Mouse (Mus musculus) lung, postnatal 25 days (tissue): Measurements from ENCODE around the gene Tpmt.

ENCODE experiments used
- DNase-seq: peaks from one replicate; pipeline ENCODE4 v3.0.0; 2022; ENCODE audit warnings: low spot score

Gene Tpmt

DNA sequence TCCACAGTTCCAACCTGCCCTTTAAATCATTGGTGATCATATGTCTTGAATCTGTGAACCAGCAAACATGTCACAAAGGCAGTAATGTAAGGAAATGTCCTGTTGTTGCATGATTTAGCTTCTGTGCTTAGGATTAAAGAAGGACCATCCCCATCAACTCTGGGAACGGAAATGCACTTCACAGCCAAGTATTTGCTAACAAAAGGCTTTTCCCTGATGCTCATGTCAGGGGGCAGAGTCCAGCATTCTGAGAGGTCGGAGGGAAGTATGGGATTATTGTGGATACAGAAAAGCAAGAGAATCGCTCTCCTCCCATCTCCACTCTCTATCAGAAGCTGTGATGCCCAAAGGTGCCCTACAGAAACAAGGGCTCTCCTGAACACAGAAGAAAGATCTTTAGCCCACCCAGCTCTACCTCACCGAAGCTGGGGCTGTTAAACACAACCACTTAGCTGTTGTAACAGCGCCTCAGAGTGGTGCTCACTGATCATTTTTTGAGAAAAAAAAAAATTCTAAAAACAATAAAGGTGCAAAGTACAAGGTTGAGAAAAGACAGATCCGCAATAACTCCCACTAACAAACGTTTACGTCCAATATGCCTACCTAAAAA lies 2.4 kb downstream of the Tpmt start:
- no peak for DNase-seq

DNA sequence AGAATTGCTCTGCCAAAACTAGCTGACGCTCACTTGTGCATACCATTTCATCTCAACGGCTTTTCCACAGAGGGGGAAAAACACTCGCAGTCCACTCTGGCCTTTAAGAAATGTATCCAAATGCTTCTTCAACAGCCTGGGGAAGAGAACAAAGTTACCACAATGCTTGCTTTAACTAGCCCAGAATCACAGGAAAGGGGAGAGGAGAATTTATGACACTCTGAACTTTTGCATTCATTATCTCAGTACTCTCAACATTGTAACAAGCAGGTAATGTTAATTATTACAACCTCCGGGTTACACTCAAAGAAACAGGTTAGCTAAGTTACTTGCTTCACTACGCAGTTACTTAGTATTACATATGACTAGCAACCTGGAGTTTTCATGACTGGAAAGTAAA lies 4.5 kb downstream of the Tpmt start:
- DNase-seq: no peak

DNA sequence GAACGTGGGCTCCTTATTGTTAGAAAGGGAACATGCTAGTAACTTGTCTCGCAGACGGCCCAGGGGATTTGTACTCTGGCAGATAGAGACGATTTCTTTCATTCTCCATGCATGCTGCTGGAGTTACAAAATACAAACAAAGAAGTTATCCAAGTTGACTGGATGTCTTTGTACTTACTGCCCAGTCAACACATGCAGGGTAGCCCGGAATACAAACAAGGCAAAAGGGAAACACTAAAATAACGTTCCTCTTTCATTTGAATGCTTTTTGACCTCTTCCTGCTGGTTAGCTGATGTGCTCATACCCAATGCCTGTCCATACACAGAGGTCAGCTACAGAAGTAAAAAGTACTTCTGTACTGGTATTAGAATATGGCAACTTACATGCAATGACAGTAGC lies 6.6 kb downstream of the Tpmt start:
- no peak for DNase-seq

DNA sequence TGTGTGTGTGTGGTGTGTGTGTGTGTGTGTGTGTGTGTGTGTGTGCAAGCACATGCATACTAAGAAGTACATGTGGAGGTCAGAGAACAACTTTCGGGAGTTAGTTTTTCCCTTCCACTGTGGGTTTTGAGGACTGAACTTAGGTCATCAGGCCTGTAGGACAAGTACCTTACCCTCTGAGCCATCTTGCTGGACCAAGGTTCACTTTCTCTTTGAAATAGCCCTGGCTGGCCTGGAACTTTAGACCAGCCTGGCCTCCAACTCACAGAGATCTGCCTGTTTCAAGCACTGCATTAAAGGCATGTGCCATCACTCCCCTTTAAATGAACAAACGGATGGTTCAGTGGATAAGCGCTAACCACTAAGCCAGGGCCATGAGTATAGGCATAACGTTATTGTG lies 10.9 kb downstream of the Tpmt start:
- no peak for DNase-seq

DNA sequence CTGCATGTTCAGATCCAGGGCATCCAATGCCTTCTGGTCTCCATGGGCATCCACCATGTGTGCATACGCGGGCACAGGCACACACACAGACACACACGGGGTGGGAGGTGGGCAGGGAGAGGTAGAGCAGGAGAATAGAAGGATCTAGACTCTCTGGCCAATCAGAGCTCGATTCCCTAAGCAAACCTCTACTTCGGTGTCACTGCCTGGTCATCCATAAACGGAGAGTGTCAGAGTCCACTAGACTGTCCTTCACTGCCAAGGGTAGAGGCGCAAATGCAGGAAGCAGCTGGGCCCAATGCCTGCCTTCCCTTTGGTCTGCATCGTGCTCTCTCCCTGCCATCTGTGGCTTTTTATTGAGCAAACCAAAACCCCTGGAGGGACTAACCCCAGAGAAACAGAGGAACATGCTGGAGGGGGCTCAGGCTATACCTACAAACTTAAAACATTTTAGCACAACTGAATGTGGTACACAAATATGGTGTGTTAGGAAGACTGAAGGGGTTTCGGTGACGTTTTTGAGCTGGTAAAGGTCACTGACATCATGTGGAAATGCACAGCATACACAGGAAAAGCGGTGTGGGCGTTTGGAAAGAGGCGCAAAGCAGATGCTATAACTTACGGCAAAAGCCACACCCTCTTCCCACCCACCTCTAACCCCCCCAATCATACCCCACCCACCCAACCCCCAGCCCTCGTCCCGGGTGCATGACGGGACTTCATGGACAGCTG lies 14.0 kb downstream of the Tpmt start:
- DNase-seq: no peak

DNA sequence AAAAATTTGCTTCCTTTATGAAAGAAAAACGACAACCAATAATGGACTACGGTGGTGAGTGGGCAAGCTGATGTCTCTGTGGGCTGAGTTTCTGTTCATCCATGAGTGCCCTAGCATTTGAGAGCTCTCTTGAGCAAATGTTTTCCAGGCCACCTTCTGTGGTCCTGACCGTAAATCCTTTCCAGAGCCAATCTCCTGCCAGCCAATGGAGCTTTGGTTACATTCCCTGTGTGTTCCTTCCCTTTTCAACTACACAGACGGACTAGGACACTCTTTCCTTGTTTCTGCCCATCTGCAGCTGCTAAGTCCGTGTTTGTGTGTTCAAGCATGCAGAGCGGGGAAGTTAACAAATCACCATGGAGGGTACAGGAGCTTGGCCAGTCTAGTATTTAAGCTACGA lies 23.7 kb downstream of the Tpmt start:
- DNase-seq: no peak

DNA sequence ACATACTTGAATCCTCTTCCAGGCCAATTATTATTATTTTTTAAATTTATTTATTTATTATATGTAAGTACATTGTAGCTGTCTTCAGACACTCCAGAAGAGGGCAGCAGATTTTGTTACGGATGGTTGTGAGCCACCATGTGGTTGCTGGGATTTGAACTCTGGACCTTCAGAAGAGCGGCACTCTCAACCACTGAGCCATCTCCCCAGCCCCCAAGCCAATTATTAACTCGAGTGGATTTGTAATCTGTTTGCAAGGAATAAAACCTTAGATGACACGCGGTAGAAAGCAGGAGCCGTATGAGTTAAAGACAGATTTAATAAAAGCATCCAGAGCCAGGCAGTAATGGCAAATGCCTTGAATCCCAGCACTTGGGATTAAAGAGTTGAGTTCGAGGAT lies 24.8 kb downstream of the Tpmt start:
- no peak for DNase-seq

DNA sequence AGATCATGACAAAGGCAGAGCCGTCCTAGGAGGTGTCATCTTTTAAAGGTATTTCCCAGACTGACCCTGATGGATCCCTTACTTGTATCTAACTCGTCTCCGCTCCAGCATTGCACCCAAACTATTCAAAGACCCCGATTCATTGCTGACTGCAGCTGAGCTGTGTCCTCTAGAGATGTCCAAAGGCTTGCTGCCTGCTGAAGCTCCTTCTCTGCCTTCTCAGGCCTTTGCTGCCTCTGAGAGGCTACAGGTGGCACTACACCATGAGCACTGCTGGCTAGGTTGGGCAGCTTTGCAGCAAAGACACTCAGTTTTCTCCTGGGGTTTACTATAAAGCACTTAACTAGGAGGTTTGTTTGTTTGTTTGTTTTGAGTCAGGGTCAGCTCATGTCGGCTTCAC lies 27.3 kb downstream of the Tpmt start:
- peak; percentile 57 for DNase-seq

DNA sequence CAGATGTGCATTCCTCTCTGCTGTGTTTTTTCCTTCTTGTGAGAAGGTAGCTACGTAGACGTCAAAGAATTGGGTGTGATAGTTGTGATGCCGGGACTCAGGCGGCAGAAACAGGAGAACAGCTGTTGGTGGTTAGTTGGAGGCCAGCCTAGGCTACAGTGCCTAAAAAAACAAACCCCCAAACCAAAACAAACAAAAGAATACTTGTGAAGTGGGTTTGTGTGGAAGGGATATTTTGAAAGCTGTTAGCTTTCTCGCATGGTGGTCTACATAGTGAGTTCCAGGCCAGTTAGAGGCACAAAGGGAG lies 29.4 kb downstream of the Tpmt start:
- DNase-seq: peak; percentile 9

DNA sequence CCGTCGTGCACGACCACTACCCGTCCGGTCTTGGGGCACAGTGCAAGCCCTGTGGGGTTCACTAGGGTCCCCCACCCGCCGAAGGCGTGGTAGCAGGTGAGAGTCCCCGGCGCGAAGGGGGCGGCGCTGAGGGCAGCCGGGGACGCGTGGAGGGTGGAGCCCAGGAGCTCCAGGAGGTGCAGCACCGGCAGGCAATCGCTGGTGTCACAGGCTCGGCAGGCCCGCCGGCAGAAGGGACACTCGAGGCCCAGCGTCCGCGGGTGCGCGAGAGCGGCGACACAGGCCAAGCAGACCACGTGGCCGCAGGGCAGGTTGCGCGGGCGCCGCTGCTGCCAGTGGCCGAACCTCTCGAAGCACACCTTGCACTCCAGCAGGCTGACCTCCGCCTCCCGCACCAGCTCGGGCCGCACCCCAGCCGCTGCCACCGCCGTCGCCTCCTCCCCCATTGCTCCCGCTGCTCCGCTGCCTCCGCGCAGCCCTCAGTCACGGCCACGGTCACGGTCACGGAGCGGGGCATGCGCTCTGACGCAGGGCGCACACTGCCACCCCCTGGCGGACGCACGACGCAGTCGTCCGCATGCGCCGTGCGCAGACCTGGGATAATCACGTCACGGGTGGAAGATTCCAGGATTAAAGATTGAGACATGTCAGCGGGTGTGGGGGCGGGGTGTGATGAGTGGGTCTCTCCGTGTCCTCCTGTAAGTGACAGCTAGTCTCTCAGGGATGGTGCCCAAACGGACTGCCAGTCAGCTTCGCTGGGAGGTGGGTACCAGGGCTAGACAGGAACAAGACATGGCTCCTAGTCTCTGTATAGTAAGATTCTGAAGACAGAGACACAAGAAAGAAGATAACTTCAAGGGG lies 30.0 kb downstream of the Tpmt start, which contains the start of gene Nhlrc1:
TSS of gene Nhlrc1 (minus strand) at position 517 of the 861 bp plus-strand sequence.
- peak; percentile 71 for DNase-seq

DNA sequence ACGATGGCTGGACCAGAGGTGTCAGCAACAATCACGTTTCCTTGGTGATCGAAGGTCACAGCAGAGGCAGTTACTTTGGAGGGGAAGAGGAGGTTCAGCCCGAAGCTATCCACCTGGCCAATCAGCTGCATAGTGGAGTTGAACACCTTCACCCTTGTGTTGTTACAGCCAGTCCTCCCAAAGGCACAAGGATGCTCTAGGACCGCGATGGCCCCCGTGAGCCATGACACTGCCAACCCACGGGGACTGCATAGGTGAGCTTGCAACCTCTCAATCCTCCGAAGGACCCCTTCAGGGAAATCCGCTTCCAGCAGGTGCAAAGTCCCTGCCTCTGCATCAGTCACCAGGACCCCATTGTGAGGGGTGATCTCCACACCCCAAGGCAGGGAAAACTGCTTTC lies 30.8 kb downstream of the Tpmt start:
- DNase-seq: no peak

DNA sequence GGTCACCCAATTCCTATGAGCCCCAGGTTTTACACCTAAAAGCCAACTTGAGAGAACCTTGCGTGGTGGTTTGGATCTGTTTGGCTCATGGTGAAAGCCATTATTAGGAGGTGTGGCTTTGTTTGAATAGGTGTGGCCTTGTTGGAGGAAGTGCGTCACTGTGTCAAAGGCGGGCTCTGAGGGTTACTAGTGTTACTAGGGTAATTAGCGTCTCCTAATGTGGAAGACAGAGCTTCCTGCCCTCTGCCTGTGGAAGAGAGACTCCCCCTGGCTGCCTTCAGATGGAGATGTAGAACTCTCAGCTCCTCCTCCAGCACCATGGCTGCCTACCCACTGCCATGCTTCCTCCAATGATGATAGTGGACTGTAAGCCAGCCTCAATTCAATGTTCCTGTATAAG lies 42.9 kb downstream of the Tpmt start:
- no peak for DNase-seq

DNA sequence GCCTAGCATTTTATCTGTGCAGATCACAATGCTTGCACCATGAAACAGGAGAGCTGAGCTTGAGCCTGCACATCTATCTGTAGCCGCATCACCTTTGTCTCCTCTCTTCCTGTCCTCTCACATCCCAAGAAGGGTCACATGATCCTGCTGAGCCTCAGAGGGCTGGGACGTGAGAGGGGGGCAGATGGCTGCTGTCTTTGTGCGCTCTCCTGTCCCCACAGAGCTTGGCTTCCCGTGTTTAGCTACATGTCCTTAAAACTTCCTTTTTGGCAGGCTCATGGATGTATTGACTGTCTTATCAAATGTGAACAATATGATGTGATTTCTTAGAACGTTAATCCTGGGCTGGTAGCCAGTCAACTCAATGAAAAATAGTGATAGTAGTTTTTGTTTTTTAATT lies 45.0 kb downstream of the Tpmt start:
- DNase-seq: peak; percentile 56

DNA sequence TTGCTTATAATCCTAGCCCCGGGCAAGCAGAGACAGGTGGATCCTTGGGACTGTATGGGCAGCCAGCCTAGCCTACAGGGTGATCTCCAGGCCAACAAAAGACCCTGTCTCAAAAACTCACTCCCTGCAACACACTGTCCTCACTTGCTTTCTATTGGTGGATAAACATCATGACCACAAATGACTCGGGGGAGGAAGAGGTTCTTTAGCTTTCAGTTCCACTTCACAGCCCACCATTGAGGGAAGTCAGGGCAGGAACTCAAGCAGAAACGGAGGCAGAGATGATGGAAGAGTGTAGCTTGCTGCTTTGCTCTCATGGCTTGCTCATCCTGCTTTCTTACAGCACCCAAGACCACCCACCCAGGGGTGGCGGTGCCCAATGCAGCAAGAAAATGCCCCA lies 47.2 kb downstream of the Tpmt start:
- DNase-seq: no peak

DNA sequence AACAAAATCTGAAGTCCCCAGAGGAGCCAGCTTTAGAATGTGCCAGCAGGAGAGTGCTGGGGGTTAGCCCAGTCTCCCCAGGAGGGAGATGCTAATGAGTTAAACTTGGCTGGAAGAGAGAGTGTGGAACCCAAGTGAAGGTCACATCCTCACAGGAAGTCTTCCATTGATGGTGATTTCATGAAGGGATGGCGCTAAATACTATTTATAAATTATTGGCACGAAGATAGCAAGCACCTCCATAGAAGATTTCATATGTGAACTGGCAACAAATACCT lies 51.3 kb downstream of the Tpmt start:
- no peak for DNase-seq

DNA sequence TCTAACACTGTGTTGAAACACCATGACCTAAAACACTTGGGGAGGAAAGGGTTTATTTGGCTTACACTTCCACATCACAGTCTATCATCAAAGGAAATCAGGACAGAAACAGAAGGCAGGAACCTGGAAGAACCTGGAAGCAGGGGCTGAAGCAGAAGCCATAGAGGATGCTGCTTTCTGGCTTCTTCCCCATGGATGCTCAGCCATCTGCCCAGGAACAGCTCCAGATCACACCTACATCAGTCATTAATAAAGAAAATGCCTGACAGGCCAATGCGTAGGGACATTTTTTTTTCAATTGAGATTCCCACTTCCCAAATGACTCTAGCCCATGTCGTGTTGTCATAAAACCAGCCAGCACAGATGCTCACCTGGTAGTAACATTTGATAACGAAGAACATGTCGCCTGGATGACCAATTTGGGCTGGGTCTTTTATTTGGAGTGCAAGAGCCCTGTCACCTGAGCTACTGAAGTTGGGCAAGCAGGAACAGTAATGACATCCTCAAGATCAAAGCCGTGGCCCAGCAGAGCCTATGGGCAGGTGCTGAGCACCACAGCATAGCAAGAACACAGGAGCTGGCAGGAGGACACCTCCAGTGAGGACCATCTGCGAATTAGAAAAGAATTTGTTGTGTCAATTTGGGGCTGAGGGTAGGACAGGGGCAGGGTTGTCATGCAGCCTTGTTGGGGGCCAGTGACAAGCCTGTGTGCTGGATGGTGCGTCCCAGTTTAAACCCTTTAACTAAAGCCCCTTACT lies 51.8 kb downstream of the Tpmt start:
- no peak for DNase-seq

DNA sequence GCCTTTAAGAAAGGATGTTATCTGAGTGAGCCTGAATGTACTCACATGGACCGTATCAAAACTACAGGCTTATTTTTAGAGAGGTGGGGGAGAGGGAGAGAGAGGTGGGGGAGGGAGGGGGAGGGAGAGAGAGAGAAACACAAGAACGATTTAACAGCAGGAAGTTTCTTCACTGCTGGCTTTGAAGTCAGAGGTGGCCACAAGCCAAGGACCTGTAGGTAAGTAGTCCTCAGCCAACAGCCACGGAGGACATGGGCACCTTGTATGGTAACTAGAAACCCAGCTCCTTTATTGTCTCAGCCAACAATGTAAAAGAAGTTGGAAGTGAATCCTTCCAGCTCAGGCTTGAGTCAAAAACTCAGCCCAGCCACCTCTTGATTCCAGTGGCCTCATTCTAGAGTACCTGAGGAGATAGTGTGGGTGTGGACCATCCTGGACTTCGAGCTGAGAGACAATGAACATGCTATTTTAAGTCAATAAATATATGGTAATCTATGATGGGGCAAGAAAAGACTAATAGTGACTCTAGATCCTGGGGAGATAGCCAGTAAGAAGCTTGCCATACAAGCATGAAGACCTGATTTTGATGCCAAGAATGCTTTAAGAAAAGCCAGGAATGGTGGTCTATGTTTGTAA lies 54.0 kb downstream of the Tpmt start:
- DNase-seq: peak; percentile 42

DNA sequence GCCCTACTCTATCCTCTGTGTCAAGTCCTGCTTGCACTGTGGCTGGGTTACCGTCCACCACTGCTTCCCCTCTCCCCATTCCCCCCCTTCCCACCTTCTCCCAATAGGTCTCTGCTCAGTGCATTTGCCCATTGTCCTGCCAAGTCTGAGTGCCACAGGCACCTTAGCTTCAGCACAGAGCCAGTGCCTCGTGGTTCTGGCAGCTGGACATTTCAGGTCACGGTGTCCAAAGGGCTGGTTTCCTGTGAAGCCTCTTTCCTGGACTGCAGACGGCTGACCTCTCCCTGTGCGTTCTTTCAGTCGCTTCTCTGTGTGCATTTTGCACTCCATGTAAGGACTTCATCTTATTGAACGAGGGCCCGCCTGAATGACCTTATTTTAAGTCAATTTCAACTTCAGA lies 56.6 kb downstream of the Tpmt start:
- DNase-seq: no peak

DNA sequence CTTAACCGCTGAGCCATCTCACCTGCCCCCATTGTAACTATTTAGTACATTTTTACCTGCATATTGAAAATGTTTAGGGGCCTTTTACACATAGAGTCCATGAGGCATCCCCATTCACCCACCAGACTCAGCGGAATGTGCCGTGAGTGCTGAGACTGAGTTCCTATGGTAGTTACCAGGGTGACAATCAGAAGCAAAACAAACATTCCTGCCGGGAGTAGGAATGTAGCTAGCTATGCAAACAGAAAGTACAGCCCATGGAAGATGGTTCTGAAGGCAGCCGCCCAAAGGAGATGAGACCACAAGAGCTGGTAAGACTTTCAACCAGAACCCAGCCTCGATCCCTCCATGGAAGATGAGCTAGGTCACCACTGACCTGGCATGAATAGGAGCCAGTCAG lies 58.3 kb downstream of the Tpmt start:
- peak; percentile 59 for DNase-seq

DNA sequence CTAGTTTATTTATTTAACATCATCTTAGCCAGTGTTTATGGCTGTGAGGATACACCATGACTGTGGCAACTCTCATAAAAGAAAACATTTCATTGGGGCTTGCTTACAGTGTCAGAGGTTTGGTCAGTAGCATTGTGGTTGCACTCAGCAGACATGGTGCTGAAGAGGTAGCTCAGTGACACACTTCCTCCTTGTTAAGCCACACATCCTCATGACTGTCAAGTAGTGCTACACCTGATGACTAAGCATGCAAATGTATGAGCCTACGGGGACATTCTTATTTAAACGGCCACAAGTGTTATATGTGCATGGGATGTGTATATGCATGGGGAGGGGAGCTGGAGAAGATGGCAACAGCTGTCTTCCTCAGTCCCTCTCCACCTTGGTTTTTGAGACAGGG lies 60.7 kb downstream of the Tpmt start:
- no peak for DNase-seq

DNA sequence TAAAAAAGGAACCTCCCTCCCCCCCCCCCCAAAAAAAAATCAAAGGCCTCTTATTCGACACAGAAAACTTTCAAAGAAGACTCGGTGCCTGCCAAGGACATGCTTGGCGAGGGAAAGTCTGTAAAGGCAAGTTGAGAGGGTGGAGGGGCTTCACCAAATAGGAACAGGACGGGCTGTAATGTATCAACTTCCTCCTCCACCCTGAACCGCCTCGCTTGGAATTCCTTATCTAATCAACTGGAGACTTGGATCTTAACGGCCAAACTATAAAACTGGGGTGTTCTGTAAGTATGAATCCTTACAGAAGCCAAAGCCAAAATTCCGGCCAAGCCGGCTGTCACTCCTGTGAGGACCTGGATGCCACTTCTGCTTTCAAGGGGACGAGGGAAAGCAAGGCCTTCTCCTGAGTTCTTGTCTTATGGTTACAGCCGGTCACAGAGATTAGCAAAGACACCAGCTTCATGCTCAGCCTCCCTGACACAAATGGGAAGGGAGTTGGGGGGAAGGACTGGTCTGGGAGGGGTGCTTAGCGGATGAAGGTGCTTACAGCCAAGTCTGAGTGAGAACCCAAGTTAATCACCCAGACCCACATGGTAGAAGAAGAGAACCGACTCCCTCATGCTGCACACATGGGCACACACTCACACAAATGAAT lies 64.6 kb downstream of the Tpmt start:
- peak; percentile 81 for DNase-seq

DNA sequence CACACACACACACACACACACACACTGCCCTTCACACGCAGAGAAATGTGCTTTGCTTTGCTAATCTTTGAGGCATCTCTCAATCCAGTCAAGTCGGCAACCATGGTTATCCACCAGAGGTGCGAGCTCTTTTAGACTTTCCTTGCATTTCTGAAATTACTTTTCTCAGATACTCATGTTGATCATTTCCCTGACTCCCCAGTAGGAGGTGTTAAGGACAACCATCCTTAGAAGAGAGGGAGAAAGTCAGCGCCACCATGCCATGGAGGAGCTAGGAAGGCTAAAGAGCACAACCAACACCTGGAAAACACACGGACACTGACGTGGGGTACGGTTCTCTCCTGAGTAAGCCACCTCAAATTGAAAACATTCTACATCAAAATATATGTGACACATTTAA lies 68.0 kb downstream of the Tpmt start:
- DNase-seq: no peak
